Mouse (Mus musculus) CH12.LX (cell line): ENCODE data around the gene Cog1. TPM values are rescaled to one million over a fixed set of nuclear protein-coding genes. Genes with fewer than 3 reads are reported as not detected.

ENCODE experiments used
- DNase-seq: peaks from one replicate; pipeline ENCODE4 v3.0.0-alpha.2; 2013; ENCODE audit errors: extremely low read depth
- H3K27ac ChIP-seq: 2 replicates; pipeline ENCODE4 v1.5.1; 2012; ENCODE audit warnings: low read depth, mild to moderate bottlenecking, control low read depth, moderate library complexity; ENCODE audit not compliant: insufficient read depth
- H3K27me3 ChIP-seq: replicated peaks from 2 replicates; pipeline ENCODE3; 2012; ENCODE audit warnings: inconsistent platforms
- H3K36me3 ChIP-seq, 2 experiments: replicated peaks in 1 of 2; 2 replicates each; pipeline versions ENCODE3 to v1.6.1; 2012; ENCODE audit warnings: inconsistent platforms in 1 of 2, low read length in 1 of 2, mild to moderate bottlenecking in 1 of 2, mixed read lengths in 1 of 2, moderate library complexity in 1 of 2; ENCODE audit not compliant: control insufficient read depth in 1 of 2, insufficient read depth in 1 of 2
- H3K4me1 ChIP-seq, 2 experiments: 2 replicates each; pipeline ENCODE4 v1.6.1; 2012; ENCODE audit warnings: inconsistent platforms in 1 of 2, moderate library complexity in 1 of 2; ENCODE audit not compliant: insufficient read depth in 2 of 2, control insufficient read depth in 1 of 2
- H3K4me2 ChIP-seq: 2 replicates; pipeline ENCODE4 v1.6.1; 2012; ENCODE audit warnings: low read depth, mild to moderate bottlenecking, control low read depth; ENCODE audit not compliant: poor library complexity, insufficient read depth, severe bottlenecking
- H3K4me3 ChIP-seq, 3 experiments: fragments of 150-350 bp in 1 of 3; sonication (generic) in 1 of 3; replicated peaks in 1 of 3; 2 replicates each; pipeline versions ENCODE3 to v1.5.1; 2011 to 2012; ENCODE audit warnings: low read depth in 2 of 3, low read length in 2 of 3, mild to moderate bottlenecking in 2 of 3, moderate library complexity in 2 of 3, control low read depth in 1 of 3, improper control_type of control experiment in 1 of 3, inconsistent platforms in 1 of 3, mixed read lengths in 1 of 3; ENCODE audit not compliant: poor library complexity in 1 of 3
- H3K79me2 ChIP-seq: replicated peaks from 2 replicates; pipeline ENCODE4 v1.6.1; 2012; ENCODE audit warnings: mild to moderate bottlenecking, moderate library complexity; ENCODE audit not compliant: control insufficient read depth, poor library complexity, insufficient read depth, severe bottlenecking; ENCODE audit errors: extremely low read depth
- H3K9ac ChIP-seq: 2 replicates; pipeline ENCODE4 v1.6.1; 2012; ENCODE audit warnings: low read depth, mild to moderate bottlenecking, control low read depth, moderate library complexity; ENCODE audit not compliant: insufficient read depth
- H3K9me3 ChIP-seq: replicated peaks from 2 replicates; pipeline ENCODE3; 2012; ENCODE audit warnings: low read length, inconsistent platforms, mixed read lengths
- CHD2 ChIP-seq: IDR thresholded peaks from 2 replicates; pipeline ENCODE4 v1.6.1; 2011; ENCODE audit warnings: low read length, improper control_type of control experiment
- CTCF ChIP-seq, 2 experiments: IDR thresholded peaks in 1 of 2; conservative IDR thresholded peaks in 1 of 2; 2 replicates each; pipeline ENCODE4 v1.5.1; 2011 to 2012; ENCODE audit warnings: low read depth in 2 of 2, low read length in 2 of 2, improper control_type of control experiment in 1 of 2, inconsistent platforms in 1 of 2, mild to moderate bottlenecking in 1 of 2, moderate library complexity in 1 of 2
- E2F4 ChIP-seq: IDR thresholded peaks from 2 replicates; pipeline ENCODE4 v1.6.1; 2011; ENCODE audit warnings: low read depth, low read length, improper control_type of control experiment; ENCODE audit not compliant: insufficient replicate concordance
- ELF1 ChIP-seq: IDR thresholded peaks from 2 replicates; pipeline ENCODE4 v1.6.1; 2014; ENCODE audit warnings: low read depth, mild to moderate bottlenecking, inconsistent platforms, low read length, improper control_type of control experiment
- EP300 ChIP-seq: IDR thresholded peaks from 2 replicates; pipeline ENCODE4 v1.6.1; 2011; ENCODE audit warnings: low read length, improper control_type of control experiment
- GABPA ChIP-seq: IDR thresholded peaks from 2 replicates; pipeline ENCODE4 v1.6.1; 2012; ENCODE audit warnings: low read depth, low read length, improper control_type of control experiment, inconsistent platforms; ENCODE audit not compliant: insufficient replicate concordance
- HCFC1 ChIP-seq: IDR thresholded peaks from 2 replicates; pipeline ENCODE4 v1.6.1; 2012; ENCODE audit warnings: low read depth, mild to moderate bottlenecking, inconsistent platforms, low read length, improper control_type of control experiment
- JUN ChIP-seq: IDR thresholded peaks from 2 replicates; pipeline ENCODE4 v1.6.1; 2011; ENCODE audit warnings: low read depth, mild to moderate bottlenecking, low read length, improper control_type of control experiment, moderate library complexity; ENCODE audit not compliant: insufficient read depth
- JUND ChIP-seq: conservative IDR thresholded peaks from 2 replicates; pipeline ENCODE4 v1.6.1; 2011; ENCODE audit warnings: low read depth, low read length, improper control_type of control experiment
- KAT2A ChIP-seq: IDR thresholded peaks from 2 replicates; pipeline ENCODE4 v1.6.1; 2012; ENCODE audit warnings: low read length, improper control_type of control experiment, inconsistent platforms; ENCODE audit not compliant: insufficient replicate concordance
- MAZ ChIP-seq: IDR thresholded peaks from 2 replicates; pipeline ENCODE4 v1.6.1; 2012; ENCODE audit warnings: low read depth, mild to moderate bottlenecking, inconsistent platforms, low read length, improper control_type of control experiment, moderate library complexity
- MYC ChIP-seq: IDR thresholded peaks from 2 replicates; pipeline ENCODE4 v1.6.1; 2011; ENCODE audit warnings: low read depth, mild to moderate bottlenecking, improper control_type of control experiment, low read length
- NELFE ChIP-seq: IDR thresholded peaks from 2 replicates; pipeline ENCODE4 v1.6.1; 2011; ENCODE audit warnings: low read depth, low read length, improper control_type of control experiment
- PAX5 ChIP-seq: IDR thresholded peaks from 2 replicates; pipeline ENCODE4 v1.6.1; 2012; ENCODE audit warnings: low read length, inconsistent platforms, mixed read lengths
- POLR2A ChIP-seq: IDR thresholded peaks from 2 replicates; pipeline ENCODE4 v1.6.1; 2011; ENCODE audit warnings: low read depth, mild to moderate bottlenecking, improper control_type of control experiment, low read length
- POLR2AphosphoS2 ChIP-seq: IDR thresholded peaks from 2 replicates; pipeline ENCODE4 v1.6.1; 2011; ENCODE audit warnings: low read depth, low read length, improper control_type of control experiment
- SIN3A ChIP-seq: IDR thresholded peaks from 2 replicates; pipeline ENCODE4 v1.6.1; 2012; ENCODE audit warnings: low read length, improper control_type of control experiment, inconsistent platforms
- SMC3 ChIP-seq: IDR thresholded peaks from 2 replicates; pipeline ENCODE4 v1.6.1; 2011; ENCODE audit warnings: low read depth, low read length, improper control_type of control experiment
- TBP ChIP-seq: conservative IDR thresholded peaks from 2 replicates; pipeline ENCODE4 v1.6.1; 2011; ENCODE audit warnings: low read depth, low read length, improper control_type of control experiment
- TCF12 ChIP-seq: IDR thresholded peaks from 2 replicates; pipeline ENCODE4 v1.6.1; 2014; ENCODE audit warnings: low read depth, mild to moderate bottlenecking, inconsistent platforms, low read length, improper control_type of control experiment
- UBTF ChIP-seq: IDR thresholded peaks from 2 replicates; pipeline ENCODE4 v1.6.1; 2012; ENCODE audit warnings: low read depth, mild to moderate bottlenecking, inconsistent platforms, low read length, improper control_type of control experiment, moderate library complexity
- USF1 ChIP-seq: IDR thresholded peaks from 2 replicates; pipeline ENCODE4 v1.6.1; 2014; ENCODE audit warnings: low read depth, mild to moderate bottlenecking, inconsistent platforms, low read length, improper control_type of control experiment
- ZC3H11A ChIP-seq: IDR thresholded peaks from 2 replicates; pipeline ENCODE4 v1.6.1; 2012; ENCODE audit warnings: low read depth, mild to moderate bottlenecking, inconsistent platforms, low read length, improper control_type of control experiment
- ZMIZ1 ChIP-seq: IDR thresholded peaks from 2 replicates; pipeline ENCODE4 v1.6.1; 2012; ENCODE audit warnings: low read depth, mild to moderate bottlenecking, inconsistent platforms, low read length, improper control_type of control experiment
- dilution Hi-C: fragments of 300-500 bp; cut with MboI; formaldehyde crosslinking; loops from 2 replicates; pipeline ENCODE4 v1.14.3; 2020; ENCODE audit warnings: low sequenced_read_pairs; ENCODE audit not compliant: extremely low pct_unique_long_range_greater_than_20kb, extremely low pct_ligation_motif_present
- in situ Hi-C: fragments of 300-500 bp; cut with MboI; formaldehyde crosslinking; loops from 3 replicates; pipeline ENCODE4 v1.14.3; 2019; ENCODE audit warnings: low sequenced_read_pairs, low pct_ligation_motif_present, low pct_unique_long_range_greater_than_20kb, mixed read lengths
- polyA plus RNA-seq: library from polyadenylated mRNA; unstranded; fragments of >175 nt; gene quantifications from 2 replicates; pipeline ENCODE4 v1.2.1, GENCODE M21; 2012; ENCODE audit warnings: low read depth; ENCODE audit not compliant: insufficient read length
- total RNA-seq, 2 experiments: library from RNA; depleted of rRNA; stranded (reverse); fragments of 300-350 nt in 1 of 2; fragments of >200 nt in 1 of 2; gene quantifications; 2 replicates each; pipeline ENCODE4 v1.2.3; 2012 to 2014

Cog1 gene
- total and polyA plus RNA-seq, 3 experiments = 15.8 to 38.6 (median 28.2) TPM

- dilution Hi-C loops = no loop called here
- H3K36me3 ChIP-seq = peaks cover 85 to 90% of the 10 kb centered on the region in 2 experiments
- no peak for TF ChIP-seq PAX5
- TF ChIP-seq POLR2AphosphoS2 = no peak
- TF ChIP-seq JUND = no peak
- no peak for TF ChIP-seq KAT2A
- TF ChIP-seq POLR2A = no peak
- TF ChIP-seq CHD2 = no peak
- no peak for TF ChIP-seq ELF1
- TF ChIP-seq USF1 = no peak
- no peak for TF ChIP-seq JUN
- TF ChIP-seq EP300 = no peak
- TF ChIP-seq, all 38 proteins: peak for 0
- H3K27me3 ChIP-seq = no peaks in the 10 kb centered on the region
- no peaks in the 10 kb centered on the region for H3K9me3 ChIP-seq
- H3K4me3 ChIP-seq = no peak overlapping the region
- no peak overlapping the region for H3K9ac ChIP-seq
- H3K79me2 ChIP-seq = 0 out of 2 replicates have a peak, but pooled peaks cover 3% of the 10 kb centered on the region
- in situ Hi-C loops = no loop called here
- H3K27ac ChIP-seq = no peak overlapping the region
- peaks cover 0 to 10% of the 10 kb centered on the region in 2 experiments; a peak in 2 of 4 replicates for H3K4me1 ChIP-seq
- no peak for DNase-seq
- no peak overlapping the region for H3K4me2 ChIP-seq
Measured at GRCm38 (mm10) chr11:113658319-113658718, 9.3 kb downstream of the Cog1 start.

- Histone ChIP-seq H3K4me3 (no peak overlapping the region), H3K36me3 (peaks cover 85 to 90% of the 10 kb centered on the region in 2 experiments), H3K9ac (no peak overlapping the region), H3K9me3 (no peaks in the 10 kb centered on the region), H3K4me2 (no peak overlapping the region), H3K27me3 (no peaks in the 10 kb centered on the region), H3K4me1 (peaks cover 0 to 11% of the 10 kb centered on the region in 2 experiments; a peak in 2 of 4 replicates), H3K79me2 (0 out of 2 replicates have a peak, but pooled peaks cover 3% of the 10 kb centered on the region), H3K27ac (no peak overlapping the region)
- no peak for TF ChIP-seq USF1
- no peak for TF ChIP-seq ELF1
- TF ChIP-seq CTCF (conservative IDR thresholded peaks at IDR 0.05 in 1 of 2, IDR thresholded peaks at IDR 0.05 in 1 of 2; ENCODE audit: low read depth in 2 of 2, low read length in 2 of 2) = no peak
- TF ChIP-seq GABPA = no peak
- TF ChIP-seq SMC3 = no peak
- TF ChIP-seq HCFC1 = no peak
- no peak for TF ChIP-seq POLR2AphosphoS2
- no peak for TF ChIP-seq TCF12
- TF ChIP-seq POLR2A = no peak
- TF ChIP-seq MYC = no peak
- no peak for TF ChIP-seq NELFE
- no peak for TF ChIP-seq TBP
- no peak for TF ChIP-seq ZMIZ1
- no peak for TF ChIP-seq UBTF
- TF ChIP-seq ZC3H11A = no peak
- TF ChIP-seq PAX5 = no peak
- TF ChIP-seq SIN3A = no peak
- no peak for TF ChIP-seq E2F4
- TF ChIP-seq MAZ = no peak
- TF ChIP-seq CHD2 = no peak
- no peak for DNase-seq
- in situ Hi-C loops (no loop called here), dilution Hi-C loops (no loop called here)
Measured at GRCm38 (mm10) chr11:113658763-113659162, 9.8 kb downstream of the Cog1 start.
